26 mouse cellular contexts compared by ENCODE assay signal in genomic region chr4:75714652-75715051, GRCm38 (mm10).
"Had no signal": no experiment of that assay in that cellular context is flagged by ENCODE, and none has a peak within 500 bp of the region (broad histone marks: within the 10 kb centered on the region; RNA-seq: fewer than 3 reads in every experiment).

No protein-coding gene starts in this region.

- H3K4me3 ChIP-seq: embryonic facial prominence, embryonic 10.5 days; embryonic facial prominence, embryonic 12.5 days; embryonic facial prominence, embryonic 13.5 days; embryonic facial prominence, embryonic 15.5 days; erythroblast, embryonic 14.5 days; forebrain, embryonic 10.5 days; forebrain, embryonic 12.5 days; forebrain, embryonic 13.5 days; forebrain, embryonic 15.5 days; gastrocnemius, adult 2 months; heart, adult 2 months had no signal

- H3K36me3 ChIP-seq: embryonic facial prominence, embryonic 10.5 days; embryonic facial prominence, embryonic 12.5 days; embryonic facial prominence, embryonic 13.5 days; embryonic facial prominence, embryonic 15.5 days; forebrain, embryonic 10.5 days; forebrain, embryonic 12.5 days; forebrain, embryonic 15.5 days had no signal

- H3K4me2 ChIP-seq: embryonic facial prominence, embryonic 12.5 days; embryonic facial prominence, embryonic 13.5 days; embryonic facial prominence, embryonic 15.5 days; forebrain, embryonic 12.5 days; forebrain, embryonic 13.5 days; forebrain, embryonic 15.5 days had no signal

- DNase-seq: cerebellum, adult 2 months; cerebellum, adult 8-10 months; cerebellum, adult 9-10 months; cerebellum, adult 9-11 months; cerebellum, postnatal 36 days; embryo, embryonic 11 days; forebrain, postnatal 0 days; gastrocnemius, adult 2 months; gastrocnemius, postnatal 10 days; gastrocnemius, postnatal 14 days; gastrocnemius, postnatal 25 days; gastrocnemius, postnatal 36 days; heart, adult 11 months; heart, adult 18-20 months; heart, adult 2 months had no signal

- H3K27me3 ChIP-seq: embryonic facial prominence, embryonic 12.5 days; embryonic facial prominence, embryonic 13.5 days; embryonic facial prominence, embryonic 15.5 days; forebrain, embryonic 12.5 days; forebrain, embryonic 13.5 days; forebrain, embryonic 15.5 days had no signal

- H3K4me1 ChIP-seq: embryonic facial prominence, embryonic 10.5 days; embryonic facial prominence, embryonic 12.5 days; embryonic facial prominence, embryonic 13.5 days; embryonic facial prominence, embryonic 15.5 days; forebrain, embryonic 10.5 days; forebrain, embryonic 12.5 days; forebrain, embryonic 13.5 days; forebrain, embryonic 15.5 days had no signal

- H3K27ac ChIP-seq: embryonic facial prominence, embryonic 10.5 days; embryonic facial prominence, embryonic 12.5 days; embryonic facial prominence, embryonic 13.5 days; embryonic facial prominence, embryonic 15.5 days; forebrain, embryonic 10.5 days; forebrain, embryonic 12.5 days; forebrain, embryonic 13.5 days; forebrain, embryonic 15.5 days; gastrocnemius, adult 2 months; heart, adult 2 months had no signal

- H3K9me3 ChIP-seq: embryonic facial prominence, embryonic 13.5 days; embryonic facial prominence, embryonic 15.5 days; forebrain, embryonic 12.5 days; forebrain, embryonic 13.5 days; forebrain, embryonic 15.5 days had no signal

- H3K9ac ChIP-seq: embryonic facial prominence, embryonic 12.5 days; embryonic facial prominence, embryonic 13.5 days; embryonic facial prominence, embryonic 15.5 days; forebrain, embryonic 12.5 days; forebrain, embryonic 13.5 days; forebrain, embryonic 15.5 days; forebrain, postnatal 0 days had no signal

- ATAC-seq: forebrain, embryonic 13.5 days; forebrain, embryonic 14.5 days; forebrain, embryonic 15.5 days; forebrain, embryonic 16.5 days; forebrain, postnatal 0 days had no signal
